Mouse (Mus musculus): ENCODE results near the gene Slc26a8. TPM values are rescaled to one million over a fixed set of nuclear protein-coding genes. Genes with fewer than 3 reads are reported as not detected.

Slc26a8 gene
- total RNA-seq, 2 experiments from 2014 or later = 6.9 to 10.8 TPM

DNA sequence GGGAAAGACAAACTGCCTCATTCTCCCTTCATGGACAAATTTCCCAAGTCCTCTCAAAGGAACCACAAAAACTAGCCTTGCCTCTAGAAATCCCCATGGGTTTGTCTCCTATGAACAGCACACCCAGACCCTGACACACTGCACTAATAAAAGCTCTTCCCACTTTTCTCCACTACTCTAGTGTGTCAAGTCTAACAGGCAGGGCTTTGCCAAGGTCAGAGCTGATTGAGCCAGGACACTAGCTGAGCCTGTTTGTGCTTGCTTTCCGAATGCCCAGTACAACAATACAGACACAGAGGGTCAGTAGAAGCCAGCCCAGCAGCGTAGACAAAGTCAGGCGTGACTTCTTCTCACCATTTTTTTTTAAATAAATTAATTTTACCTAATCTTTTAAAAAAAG lies 39.8 kb downstream of the Slc26a8 start:
- no peak for DNase-seq (ENCODE audit: low spot score in 2 of 2)
- intact Hi-C loops (cut with DNase I) = no loop called here

- DNase-seq (ENCODE audit: low spot score in 2 of 2) = peak; percentile 52 to 61
- intact Hi-C loops (cut with DNase I) = loop anchor here (2.0 kb wide), 1 partner anchor 56 kb away; no protein-coding TSS in a partner anchor
Measured at GRCm38 (mm10) chr17:28648607-28649370, 41.2 kb downstream of the Slc26a8 start.

DNA sequence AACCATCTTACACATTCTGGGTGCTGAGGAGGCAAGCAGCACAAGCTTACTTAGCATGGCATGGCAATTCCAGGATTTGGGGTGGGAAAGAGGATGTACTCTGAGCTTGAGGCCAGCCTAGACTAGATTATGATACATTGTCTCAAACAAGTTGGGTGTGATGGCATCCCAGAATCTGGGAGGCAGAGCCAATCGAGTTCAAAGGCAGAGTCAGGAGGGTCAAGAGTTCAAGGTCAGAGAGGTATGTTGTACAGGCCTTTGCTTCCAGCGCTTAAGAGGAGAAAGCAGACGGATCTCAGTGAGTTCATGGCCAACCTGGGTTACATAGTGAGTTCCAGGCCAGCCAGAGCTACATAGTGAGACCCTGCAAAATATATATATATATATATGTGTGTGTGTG lies 43.8 kb downstream of the Slc26a8 start:
- intact Hi-C loops (cut with DNase I) = no loop called here
- DNase-seq (ENCODE audit: low spot score in 2 of 2) = no peak

DNA sequence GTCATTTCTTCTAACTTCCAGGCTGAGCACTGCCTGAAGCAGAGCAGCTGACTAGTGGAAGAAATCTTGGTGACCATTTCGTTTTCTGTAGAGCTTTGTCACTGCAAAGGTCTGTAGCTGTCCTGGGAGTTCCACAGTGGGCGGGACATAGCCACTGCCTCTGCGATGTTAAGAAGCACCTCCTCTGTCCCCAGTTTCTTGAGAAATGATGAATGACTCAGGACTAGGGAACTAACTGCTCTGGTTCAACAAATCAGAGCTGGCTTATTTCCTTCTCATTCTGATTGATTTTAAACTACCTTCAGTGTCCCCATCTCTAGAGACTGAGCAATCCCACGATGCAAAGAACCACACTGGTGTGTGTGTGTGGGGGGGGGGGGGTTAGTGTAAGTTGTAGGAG lies 45.9 kb downstream of the Slc26a8 start:
- intact Hi-C loops (cut with DNase I) = no loop called here
- no peak for DNase-seq (ENCODE audit: low spot score in 2 of 2)

- intact Hi-C loops (cut with DNase I) = no loop called here
Measured at GRCm38 (mm10) chr17:28643697-28644096, 46.3 kb downstream of the Slc26a8 start.

DNA sequence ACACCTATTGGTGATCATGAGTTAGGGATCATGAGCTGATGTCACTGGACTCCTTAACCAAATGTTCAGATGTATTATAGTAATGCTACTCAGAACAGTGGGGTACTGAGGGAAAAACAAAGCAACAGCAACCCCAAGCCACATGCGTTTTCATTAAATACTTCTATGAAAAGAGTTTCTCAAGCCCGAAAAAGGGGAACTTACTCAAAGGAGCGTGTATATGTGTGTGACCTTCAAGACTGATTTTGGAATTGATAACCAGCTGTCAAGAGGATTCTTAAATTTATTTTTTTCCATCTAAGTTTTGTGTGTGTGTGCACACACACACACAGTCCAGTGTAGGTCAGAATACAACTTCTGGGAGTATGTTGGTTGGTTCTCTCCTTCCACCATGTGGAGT lies 49.9 kb downstream of the Slc26a8 start:
- no peak for DNase-seq (ENCODE audit: low spot score in 2 of 2)
- intact Hi-C loops (cut with DNase I) = no loop called here

More at GRCm38 (mm10) chr17:28643697-28644096, 46.3 kb downstream of the Slc26a8 start:
- DNase-seq (ENCODE audit: low spot score in 2 of 2) = no peak

DNA sequence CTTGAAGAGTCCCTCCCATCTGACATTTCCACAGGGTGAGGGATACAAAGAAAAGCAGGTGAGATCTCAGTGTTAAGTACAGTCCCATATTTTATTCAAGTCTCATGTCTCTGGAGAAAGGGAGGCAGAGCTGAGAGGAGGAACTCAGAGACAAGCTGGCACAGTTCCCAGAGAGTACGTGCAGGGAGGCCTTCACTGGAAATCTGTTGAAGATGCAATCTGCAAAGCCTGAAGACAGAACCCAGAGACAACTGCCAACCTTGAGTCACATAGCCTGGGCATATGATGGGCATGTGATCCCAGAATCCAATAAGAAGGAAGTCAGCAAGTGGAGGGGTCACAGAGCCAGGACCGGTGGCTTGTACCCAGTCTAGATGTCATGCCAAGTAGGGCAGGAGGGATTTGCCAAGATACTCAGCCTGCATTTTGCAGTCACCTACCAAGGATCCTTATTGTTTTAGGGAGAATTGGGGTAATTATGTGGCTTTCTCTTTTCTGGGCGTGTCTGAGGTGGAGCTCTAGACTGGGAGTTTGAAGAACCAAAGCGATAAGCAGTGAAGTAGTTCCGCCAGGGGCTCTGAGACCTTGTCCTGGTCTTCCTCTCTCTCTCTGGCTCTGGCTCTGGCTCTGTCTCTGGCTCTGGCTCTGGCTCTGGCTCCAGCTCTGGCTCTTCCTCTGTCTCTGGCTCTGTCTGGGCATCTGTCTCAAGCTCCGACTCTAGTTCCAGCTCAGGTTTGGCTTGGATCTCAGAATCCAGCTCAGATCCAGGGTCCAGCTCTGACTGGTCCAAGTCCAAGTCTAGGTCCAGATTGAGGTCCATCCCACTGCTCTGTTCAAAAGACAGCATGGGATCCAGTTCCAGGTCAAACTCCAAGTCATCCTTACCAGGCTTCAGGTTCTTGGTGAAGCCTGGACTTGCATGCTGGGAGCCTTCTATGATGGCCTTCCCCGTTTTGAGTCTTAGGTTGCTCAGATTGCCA lies 52.0 kb downstream of the Slc26a8 start:
- intact Hi-C loops (cut with DNase I) = no loop called here
- peak; percentile 69 for DNase-seq (ENCODE audit: low spot score in 2 of 2)

- intact Hi-C loops (cut with DNase I) = no loop called here
- no peak for DNase-seq (ENCODE audit: low spot score in 2 of 2)
Measured at GRCm38 (mm10) chr17:28635842-28636241, 54.2 kb downstream of the Slc26a8 start.

- intact Hi-C loops (cut with DNase I) = no loop called here
- no peak for DNase-seq (ENCODE audit: low spot score in 2 of 2)
Measured at GRCm38 (mm10) chr17:28629125-28629524, 60.9 kb downstream of the Slc26a8 start.

DNA sequence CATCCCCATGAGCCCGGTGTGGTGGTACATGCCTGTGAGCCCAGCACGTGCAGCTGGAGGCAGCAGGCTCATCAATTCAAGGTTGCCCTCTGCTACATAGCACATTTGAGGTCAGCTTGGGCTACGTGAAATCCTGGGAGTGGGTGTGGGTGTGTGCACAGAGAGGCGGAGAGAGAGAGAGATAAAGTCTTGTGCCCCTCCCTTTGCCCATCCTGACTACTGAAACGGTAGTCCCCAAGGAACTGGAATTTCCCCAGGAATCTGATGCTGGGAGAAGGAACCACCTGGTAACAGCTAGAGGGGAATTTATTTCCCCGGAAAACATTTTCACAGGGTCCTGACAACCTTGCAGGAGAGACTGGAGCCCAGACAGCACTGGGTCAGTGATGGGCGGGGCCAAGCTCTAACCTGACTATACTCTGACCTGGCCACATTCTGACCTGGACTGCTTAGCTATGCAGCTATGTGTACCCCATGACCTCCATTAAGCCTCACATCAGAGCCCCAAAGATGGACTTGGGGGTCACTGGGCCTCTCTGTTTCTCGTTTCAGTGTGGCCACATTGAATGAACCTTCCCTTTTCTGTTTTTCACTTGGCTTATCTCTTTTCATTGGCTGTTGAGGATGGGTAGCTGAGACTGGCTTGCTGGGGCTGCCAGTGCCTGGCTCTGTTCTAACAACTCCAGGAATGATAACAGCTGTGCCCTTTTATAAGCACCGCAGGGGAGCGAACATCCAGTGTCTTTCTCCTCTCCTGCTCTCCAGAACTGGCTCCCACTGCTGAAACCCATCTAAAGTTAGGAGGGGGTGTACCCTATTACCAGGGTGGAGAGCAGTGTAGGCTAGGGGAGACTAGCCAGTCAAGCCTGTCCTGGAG lies 61.5 kb downstream of the Slc26a8 start:
- intact Hi-C loops (cut with DNase I) = no loop called here
- peak in 1 of 2 experiments; percentile 21 for DNase-seq (ENCODE audit: low spot score in 2 of 2)

GRCm38 (mm10) chr17:28626937-28627336 lies 63.1 kb downstream of the Slc26a8 start:
- DNase-seq (ENCODE audit: low spot score in 2 of 2) = peak; percentile 38 to 45
- intact Hi-C loops (cut with DNase I) = no loop called here

DNA sequence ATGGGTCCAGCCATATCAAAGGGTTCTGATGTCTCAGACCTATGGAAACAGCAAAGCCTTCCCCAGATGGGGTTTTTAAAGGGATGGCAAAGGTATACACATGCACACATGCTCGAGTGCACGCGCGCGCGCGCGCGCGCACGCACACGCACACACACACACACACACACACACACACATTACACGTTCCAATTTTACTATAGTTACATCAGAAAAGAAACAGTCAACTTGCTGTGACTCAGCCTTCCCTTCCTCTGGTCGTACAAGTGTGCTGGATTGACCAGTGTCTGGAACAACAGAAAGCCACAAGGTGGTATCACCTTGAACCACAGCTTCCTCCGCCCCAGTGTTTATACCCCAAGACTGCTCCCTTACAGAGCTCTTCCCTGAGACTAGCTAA lies 64.7 kb downstream of the Slc26a8 start:
- intact Hi-C loops (cut with DNase I) = no loop called here
- DNase-seq (ENCODE audit: low spot score in 2 of 2) = no peak

- intact Hi-C loops (cut with DNase I) = loop anchor here (5.0 kb wide), 1 partner anchor 67 kb away; the partner anchor contains the start of genes Mapk14 and Slc26a8
- peak; percentile 44 to 45 for DNase-seq (ENCODE audit: low spot score in 2 of 2)
Measured at GRCm38 (mm10) chr17:28624841-28625240, 65.2 kb downstream of the Slc26a8 start.

GRCm38 (mm10) chr17:28622300-28622759 lies 67.7 kb downstream of the Slc26a8 start, which contains the start of gene Srpk1:
Gene Srpk1, minus strand, starts transcription at chr17:28622709.
- intact Hi-C loops (cut with DNase I) = loop anchor here (5.0 kb wide), 1 partner anchor 70 kb away; the partner anchor contains the start of genes Mapk14 and Slc26a8
- peak; percentile 88 to 93 for DNase-seq (ENCODE audit: low spot score in 2 of 2)

- DNase-seq (ENCODE audit: low spot score in 2 of 2) = peak; percentile 51 to 69
- intact Hi-C loops (cut with DNase I) = loop anchor here (5.0 kb wide), 1 partner anchor 71 kb away; the partner anchor contains the start of genes Mapk14 and Slc26a8
Measured at GRCm38 (mm10) chr17:28621381-28622299, 68.4 kb downstream of the Slc26a8 start.

- DNase-seq (ENCODE audit: low spot score in 2 of 2) = no peak
- intact Hi-C loops (cut with DNase I) = no loop called here
Measured at GRCm38 (mm10) chr17:28618775-28619174, 71.3 kb downstream of the Slc26a8 start.

GRCm38 (mm10) chr17:28618124-28618523 lies 71.9 kb downstream of the Slc26a8 start:
- DNase-seq (ENCODE audit: low spot score in 2 of 2) = no peak
- intact Hi-C loops (cut with DNase I) = no loop called here

DNA sequence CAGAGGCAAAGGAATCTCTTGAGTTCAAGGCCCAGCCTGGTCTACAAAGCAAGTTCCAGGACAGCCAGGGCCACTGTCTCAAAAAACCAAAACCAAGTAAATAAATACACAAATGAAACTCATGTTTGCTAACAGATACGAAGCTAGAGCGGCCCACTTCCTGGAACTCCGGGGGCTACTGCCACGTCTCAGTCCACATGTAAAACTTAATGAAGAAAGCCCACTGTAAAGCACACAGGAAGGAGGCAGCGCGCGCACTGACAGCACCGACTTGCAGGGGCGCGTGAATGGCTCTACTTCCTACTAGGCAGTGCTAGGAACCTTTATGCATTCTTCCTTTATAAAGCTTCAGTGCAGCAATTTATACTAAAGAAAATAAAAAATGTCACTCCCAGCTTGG lies 72.4 kb downstream of the Slc26a8 start:
- DNase-seq (ENCODE audit: low spot score in 2 of 2) = no peak
- intact Hi-C loops (cut with DNase I) = no loop called here

All from left cerebral cortex, postnatal 36 days (tissue).